In the genomic region with DNA sequence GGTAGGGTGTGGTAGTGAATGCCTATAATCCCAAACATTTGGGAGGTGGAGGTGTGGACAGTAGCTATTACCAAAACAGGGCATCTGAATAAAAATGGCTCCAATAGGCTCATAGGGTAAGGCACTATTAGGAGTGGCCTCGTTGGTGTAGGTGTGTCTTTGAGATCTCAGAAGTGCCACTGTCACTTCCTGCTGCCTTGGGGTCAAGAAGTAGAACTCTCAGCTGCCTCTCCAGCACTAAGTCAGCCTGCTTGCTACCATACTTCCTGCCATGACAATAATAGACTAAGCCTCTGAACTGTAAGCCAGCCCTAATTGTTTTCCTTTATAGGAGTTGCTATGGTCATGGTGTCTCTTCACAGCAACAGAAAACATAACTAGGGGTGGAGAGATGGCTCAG, we compare ENCODE assay signal across 17 mouse cellular contexts. TPM values are rescaled to one million over a fixed set of nuclear protein-coding genes. Genes with fewer than 3 reads are reported as not detected.
DNase-seq lines count a peak whose midpoint lies in the region; ATAC-seq and TF ChIP-seq lines count a peak whose summit lies in the region.
"Had no signal": no experiment of that assay in that cellular context is flagged by ENCODE, and none has a peak within 500 bp of the region (broad histone marks: within the 10 kb centered on the region; RNA-seq: fewer than 3 reads in every experiment).

No protein-coding gene starts in this region.

- 45% methylated on average over 1 of the region's 1 CpGs for WGBS in intestine, postnatal 0 days
- 69% methylated on average over 1 of the region's 1 CpGs for WGBS in intestine, embryonic 16.5 days

- no peaks in the 10 kb centered on the region for H3K4me1 ChIP-seq in intestine, postnatal 0 days (replicated peaks; ENCODE audit: control insufficient read depth, insufficient read depth, low read length)
- H3K4me1 ChIP-seq in intestine, embryonic 16.5 days (ENCODE audit: control insufficient read depth, insufficient read depth, low read length) = peaks cover 5% of the 10 kb centered on the region

- no peaks in the 10 kb centered on the region for H3K27me3 ChIP-seq in intestine, postnatal 0 days (replicated peaks; ENCODE audit: control insufficient read depth, insufficient read depth, low read length)
- no peaks in the 10 kb centered on the region for H3K27me3 ChIP-seq in intestine, embryonic 16.5 days (replicated peaks; ENCODE audit: control insufficient read depth, insufficient read depth, low read length)
- H3K27me3 ChIP-seq: hindbrain, embryonic 12.5 days; midbrain, embryonic 12.5 days; Patski had no signal

- no peak for TF ChIP-seq CTCF in intestine, postnatal 0 days (IDR thresholded peaks at IDR 0.05; ENCODE audit: low read depth)

- DNase-seq in A20 (ENCODE audit: low read depth, low spot score) = peak; percentile 48
- DNase-seq in R1 (ENCODE audit: low read depth, low spot score) = peak; percentile 34
- DNase-seq in urinary bladder, postnatal 4 days (ENCODE audit: low spot score in 2 of 2) = no peak
- DNase-seq in lung, postnatal 10 days = no peak
- no peak for DNase-seq in right cerebral cortex, postnatal 36 days (ENCODE audit: low spot score in 2 of 2)
- DNase-seq: adrenal gland, adult 8-10 months; cerebellum, postnatal 10 days; gastrocnemius, postnatal 36 days; kidney, adult 9 months had no signal

- no peak overlapping the region for H3K4me3 ChIP-seq in intestine, postnatal 0 days (ENCODE audit: low read depth, low read length)
- no peak overlapping the region for H3K4me3 ChIP-seq in intestine, embryonic 16.5 days (ENCODE audit: low read length)
- H3K4me3 ChIP-seq: embryonic facial prominence, embryonic 10.5 days; hindbrain, embryonic 12.5 days; midbrain, embryonic 12.5 days had no signal

- ATAC-seq in intestine, postnatal 0 days = peak; percentile 28; the same call in 1 of the 2 replicates
- no peak for ATAC-seq in intestine, embryonic 16.5 days
- ATAC-seq in monocyte, adult 5-6 weeks (replicated peaks; ENCODE audit: insufficient number of reproducible peaks, low FRiP score, low TSS enrichment, poor library complexity, severe bottlenecking) = peak; percentile 82; the same call in 1 of the 2 replicates
- ATAC-seq: lung, postnatal 0 days; Patski had no signal

- H3K9me3 ChIP-seq in intestine, postnatal 0 days (ENCODE audit: control insufficient read depth) = no peaks in the 10 kb centered on the region
- no peaks in the 10 kb centered on the region for H3K9me3 ChIP-seq in intestine, embryonic 16.5 days (ENCODE audit: control insufficient read depth, low read length)
- H3K9me3 ChIP-seq: embryonic facial prominence, embryonic 10.5 days; hindbrain, embryonic 12.5 days; midbrain, embryonic 12.5 days had no signal

- H3K4me2 ChIP-seq in intestine, postnatal 0 days (replicated peaks; ENCODE audit: low read depth) = no peak overlapping the region
- no peak overlapping the region for H3K4me2 ChIP-seq in intestine, embryonic 16.5 days (ENCODE audit: low read depth, low read length)
- H3K4me2 ChIP-seq: hindbrain, embryonic 12.5 days; midbrain, embryonic 12.5 days had no signal

- H3K9ac ChIP-seq in intestine, postnatal 0 days (ENCODE audit: low read depth, low read length) = no peak overlapping the region
- no peak overlapping the region for H3K9ac ChIP-seq in intestine, embryonic 16.5 days (ENCODE audit: low read depth, low read length)
- H3K9ac ChIP-seq: hindbrain, embryonic 12.5 days; midbrain, embryonic 12.5 days had no signal

- H3K27ac ChIP-seq in intestine, postnatal 0 days (ENCODE audit: low read depth, low read length) = no peak overlapping the region
- no peak overlapping the region for H3K27ac ChIP-seq in intestine, embryonic 16.5 days (ENCODE audit: low read length)
- H3K27ac ChIP-seq: embryonic facial prominence, embryonic 10.5 days; hindbrain, embryonic 12.5 days; midbrain, embryonic 12.5 days had no signal

- no peaks in the 10 kb centered on the region for H3K36me3 ChIP-seq in intestine, postnatal 0 days (ENCODE audit: control insufficient read depth, insufficient read depth)
- no peaks in the 10 kb centered on the region for H3K36me3 ChIP-seq in intestine, embryonic 16.5 days (ENCODE audit: control insufficient read depth, insufficient read depth, low read length)

RNA-seq across cellular contexts. Expression of gene St7l, which starts 7.7 kb away (rescaled TPM):
- polyA plus RNA-seq in intestine, postnatal 0 days (2015; fragmentation: Nextera tagmentation; extraction: Ambion mirVana) = 19.9 and 21.9 TPM in 2 replicates
- 37.0 and 37.8 TPM in 2 replicates for polyA plus RNA-seq in intestine, embryonic 16.5 days (2015; fragmentation: Nextera tagmentation; extraction: Ambion mirVana)
- total RNA-seq in monocyte, adult 5-6 weeks (2017) = 23.3 to 54.1 TPM (median 23.4 TPM) in 3 replicates

RNA-seq across cellular contexts. Expression of gene Capza1, which starts 8.2 kb away (rescaled TPM):
- 109 and 110 TPM in 2 replicates for polyA plus RNA-seq in intestine, postnatal 0 days (2015; fragmentation: Nextera tagmentation; extraction: Ambion mirVana)
- 200 TPM in 2 replicates for polyA plus RNA-seq in intestine, embryonic 16.5 days (2015; fragmentation: Nextera tagmentation; extraction: Ambion mirVana)
- total RNA-seq in monocyte, adult 5-6 weeks (2017) = 312 to 377 TPM (median 368 TPM) in 3 replicates

RNA-seq across cellular contexts. Expression of gene Mov10, which starts 37.7 kb away (rescaled TPM):
- 144 and 157 TPM in 2 replicates for polyA plus RNA-seq in intestine, postnatal 0 days (2015; fragmentation: Nextera tagmentation; extraction: Ambion mirVana)
- polyA plus RNA-seq in intestine, embryonic 16.5 days (2015; fragmentation: Nextera tagmentation; extraction: Ambion mirVana) = 139 and 161 TPM in 2 replicates
- total RNA-seq in monocyte, adult 5-6 weeks (2017) = 3.2 to 8.2 TPM (median 7.1 TPM) in 3 replicates

Comparison
In these comparisons a context has a peak if more than half of its experiments do, and no peak if none do; other contexts are left out.
1. DNase-seq: peak in A20 (single experiment) and R1 (single experiment); none in urinary bladder, postnatal 4 days (0 of 2), lung, postnatal 10 days (single experiment) and right cerebral cortex, postnatal 36 days (0 of 2).